Mouse (Mus musculus) thymus, postnatal 25 days (tissue): ENCODE results near the gene Mettl7b.

Experiments used
- DNase-seq: peaks from one replicate; pipeline ENCODE4 v3.0.0; 2022

Mettl7b gene

DNA sequence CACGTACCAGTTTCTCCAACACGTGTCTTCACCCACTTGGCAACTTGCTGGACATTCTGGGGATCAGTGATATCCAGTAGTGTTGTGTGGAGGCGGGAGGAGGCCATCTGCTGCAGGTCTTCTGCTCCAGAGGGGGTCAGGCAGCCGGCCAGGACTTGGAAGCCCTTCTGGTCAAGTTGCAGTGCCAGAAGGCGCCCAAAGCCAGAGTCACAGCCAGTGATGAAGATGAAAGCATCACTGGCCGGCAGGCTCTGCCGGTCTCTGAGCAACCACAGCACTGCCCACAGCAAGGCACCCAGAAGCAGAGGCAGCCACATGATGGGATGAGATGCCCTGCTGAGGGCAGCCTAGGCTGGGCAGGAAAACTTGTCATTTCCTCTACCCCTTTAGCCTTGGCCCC lies 42.5 kb downstream of the Mettl7b start:
- DNase-seq = no peak

DNA sequence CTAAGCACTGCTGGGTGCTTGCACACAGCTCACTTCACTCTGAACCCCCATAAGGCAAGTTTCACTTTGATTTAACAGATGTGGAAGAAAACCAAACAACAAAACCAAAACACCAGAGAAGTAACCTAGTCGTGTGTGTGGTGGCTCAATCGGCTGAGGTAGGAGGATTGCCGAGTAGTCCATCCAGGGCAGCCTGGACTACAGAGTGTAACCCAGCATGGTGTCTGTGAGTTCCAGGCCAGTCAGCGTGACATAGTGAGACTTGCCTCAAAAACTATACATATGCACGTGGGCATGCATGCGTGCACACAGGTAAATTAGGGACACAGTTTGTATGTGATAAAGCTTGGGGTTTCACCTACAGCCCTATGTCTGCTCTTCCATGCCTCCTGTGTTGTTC lies 43.4 kb downstream of the Mettl7b start:
- no peak for DNase-seq

DNA sequence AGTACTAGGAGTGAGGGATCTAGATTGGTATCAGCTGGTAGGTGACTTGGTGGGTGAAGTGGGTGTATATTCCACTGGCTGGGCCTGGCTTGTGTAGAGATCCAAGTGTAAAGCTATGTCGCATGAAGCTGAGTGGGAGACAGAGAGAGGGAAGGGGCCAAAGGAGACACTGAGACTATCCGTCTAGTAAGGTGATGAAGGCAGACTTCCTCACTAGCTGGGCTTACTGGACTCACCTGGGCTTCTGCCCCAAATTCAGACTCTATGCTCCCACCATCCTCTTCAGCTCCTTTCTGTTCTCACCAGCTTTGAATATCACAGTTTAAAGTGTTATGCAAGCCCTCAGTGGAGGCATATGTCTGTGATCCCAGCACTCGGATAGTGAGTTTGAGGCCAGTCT lies 44.1 kb downstream of the Mettl7b start:
- no peak for DNase-seq

DNA sequence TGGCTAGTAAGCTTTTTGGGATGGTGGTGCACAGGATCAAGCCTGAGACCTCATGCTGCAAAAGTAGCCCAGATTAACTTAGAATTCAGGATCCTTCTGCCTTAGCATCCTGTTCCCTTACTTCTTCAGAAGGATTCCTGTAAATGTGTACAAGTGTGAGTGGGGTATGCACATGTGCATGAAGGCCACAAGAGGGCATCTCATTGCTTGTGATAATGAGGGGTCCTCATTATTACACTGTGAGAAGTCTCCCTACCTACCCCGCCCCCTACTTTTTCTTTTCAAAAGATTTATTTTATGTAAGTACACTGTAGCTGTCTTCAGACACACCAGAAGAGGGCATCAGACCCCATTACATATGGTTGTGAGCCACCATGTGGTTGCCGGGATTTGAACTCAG lies 45.2 kb downstream of the Mettl7b start:
- no peak for DNase-seq

DNA sequence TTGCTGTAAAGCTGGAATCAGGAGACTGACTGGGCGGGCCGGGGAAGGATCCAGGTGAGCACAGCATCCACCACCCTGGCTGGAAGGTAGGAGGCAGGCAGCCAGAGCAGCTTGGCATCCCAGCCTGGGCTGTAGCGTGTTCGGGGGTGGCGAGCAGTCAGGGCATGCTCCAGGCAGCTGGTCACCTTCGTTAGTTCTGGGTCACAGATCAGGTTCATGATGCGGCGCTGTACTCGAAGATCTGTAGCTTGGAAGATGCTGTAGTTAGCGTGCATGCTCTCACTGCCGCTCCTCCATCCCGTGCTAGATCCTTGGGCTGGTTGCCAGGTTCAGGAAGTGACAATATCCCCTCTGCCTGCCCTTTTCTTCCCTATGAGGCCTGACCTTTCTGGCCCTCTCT lies 47.1 kb downstream of the Mettl7b start:
- DNase-seq = no peak

DNA sequence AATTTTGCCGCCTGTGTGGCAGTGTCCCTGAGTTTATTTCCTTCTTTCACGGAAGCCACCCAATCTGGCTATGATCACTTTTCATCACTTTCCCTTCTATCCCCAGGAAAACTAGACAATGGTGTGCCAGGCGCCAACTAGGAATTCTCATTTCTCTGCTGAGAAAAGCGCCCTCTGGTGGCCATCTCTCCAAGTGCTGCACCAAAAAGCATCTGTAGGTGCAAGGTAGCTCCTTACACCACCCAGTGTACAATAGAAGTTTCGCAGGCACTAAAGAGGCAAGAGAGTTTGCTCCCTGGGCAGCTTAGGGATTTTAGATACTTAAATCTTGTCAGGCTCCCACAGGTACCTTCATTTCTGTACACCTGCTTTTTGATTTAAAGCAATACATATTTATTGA lies 47.6 kb downstream of the Mettl7b start:
- peak; percentile 83 for DNase-seq

DNA sequence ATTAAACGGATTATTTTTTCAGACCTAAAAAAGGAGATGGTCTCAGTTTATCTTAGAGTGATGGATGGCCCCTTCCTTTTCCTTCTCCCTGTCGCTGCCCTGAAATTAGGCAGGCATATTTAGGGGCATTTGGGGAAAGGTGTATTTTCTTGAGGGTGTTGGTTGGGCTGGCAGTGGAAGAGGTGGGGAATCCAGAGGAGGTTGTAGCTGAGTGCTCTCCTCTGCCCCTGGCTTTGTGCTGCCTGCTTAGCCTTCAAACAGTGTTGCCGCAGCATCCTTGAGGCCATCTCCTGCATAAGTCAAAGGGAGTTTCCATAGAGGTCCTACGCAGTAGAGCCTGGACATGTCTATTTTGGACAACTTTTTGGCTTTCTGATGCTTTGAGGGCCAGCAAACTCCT lies 48.0 kb downstream of the Mettl7b start:
- DNase-seq = no peak

DNA sequence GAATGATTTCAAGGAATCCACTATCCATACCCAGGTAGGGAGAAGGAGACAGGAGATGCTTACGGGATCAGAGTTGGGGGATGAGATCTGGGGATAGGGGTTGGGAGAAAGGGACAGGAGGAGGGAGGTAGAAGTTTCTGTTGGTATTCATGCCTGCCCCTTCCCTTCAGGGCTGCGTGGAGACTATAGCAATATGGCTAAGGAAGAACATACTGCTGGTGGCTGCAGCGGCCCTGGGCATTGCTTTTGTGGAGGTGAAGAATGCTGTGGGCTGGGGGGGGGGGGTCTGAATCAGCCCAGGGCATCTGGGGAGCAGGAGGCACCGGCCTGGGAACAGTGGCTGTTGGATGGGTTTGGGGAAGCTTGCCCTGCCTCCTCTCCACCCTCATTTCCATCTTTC lies 48.5 kb downstream of the Mettl7b start:
- DNase-seq = no peak

DNA sequence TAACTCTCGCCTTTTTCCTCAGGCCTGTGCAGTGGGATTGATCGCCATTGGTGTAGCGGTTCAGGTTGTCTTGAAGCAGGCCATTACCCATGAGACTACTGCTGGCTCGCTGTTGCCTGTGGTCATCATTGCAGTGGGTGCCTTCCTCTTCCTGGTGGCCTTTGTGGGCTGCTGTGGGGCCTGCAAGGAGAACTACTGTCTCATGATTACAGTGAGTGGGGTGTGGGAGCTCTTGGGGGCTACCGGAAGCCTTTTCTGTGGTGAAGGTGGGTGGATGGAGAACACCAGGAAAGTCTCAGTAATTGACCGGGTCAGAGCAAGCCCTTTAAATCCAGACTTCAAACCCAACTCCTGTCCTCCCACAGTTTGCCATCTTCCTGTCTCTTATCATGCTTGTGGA lies 49.4 kb downstream of the Mettl7b start:
- no peak for DNase-seq

DNA sequence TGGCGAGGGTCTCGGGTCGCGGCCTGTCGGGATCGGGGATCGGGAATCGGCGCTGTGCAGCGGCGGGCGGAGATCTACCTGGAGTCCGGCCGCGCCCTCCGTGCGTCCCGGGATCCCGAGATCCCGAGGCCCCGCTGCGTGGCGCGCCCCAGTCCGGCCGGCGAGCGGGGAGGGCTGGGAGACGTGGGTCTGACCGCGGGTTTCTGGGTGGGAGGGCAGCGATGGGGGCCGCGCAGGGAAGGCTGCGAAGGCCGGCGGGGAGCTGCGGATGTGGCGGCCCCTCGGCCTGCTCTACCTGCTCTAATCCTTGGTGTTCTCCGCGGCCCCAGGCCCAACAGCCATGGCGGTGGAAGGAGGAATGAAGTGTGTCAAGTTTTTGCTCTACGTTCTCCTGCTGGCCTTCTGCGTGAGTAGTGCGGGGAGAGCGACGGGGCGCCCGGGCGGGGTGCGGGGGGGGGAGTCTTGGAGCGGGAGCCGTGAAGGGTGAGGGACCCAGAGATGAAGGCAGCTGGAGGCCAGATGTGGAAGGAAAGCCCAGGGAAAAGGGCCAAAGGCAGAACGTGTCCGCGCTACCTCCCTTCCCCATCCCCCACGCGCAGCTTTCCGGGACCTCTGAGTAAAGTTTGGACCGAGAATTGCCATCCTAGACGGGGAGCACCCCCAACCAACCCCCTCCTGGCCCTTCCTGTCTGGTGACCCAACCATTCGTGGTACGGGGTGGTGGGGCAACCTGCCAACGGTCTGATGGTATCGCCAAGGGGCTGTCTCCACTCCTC lies 50.5 kb downstream of the Mettl7b start:
- no peak for DNase-seq

DNA sequence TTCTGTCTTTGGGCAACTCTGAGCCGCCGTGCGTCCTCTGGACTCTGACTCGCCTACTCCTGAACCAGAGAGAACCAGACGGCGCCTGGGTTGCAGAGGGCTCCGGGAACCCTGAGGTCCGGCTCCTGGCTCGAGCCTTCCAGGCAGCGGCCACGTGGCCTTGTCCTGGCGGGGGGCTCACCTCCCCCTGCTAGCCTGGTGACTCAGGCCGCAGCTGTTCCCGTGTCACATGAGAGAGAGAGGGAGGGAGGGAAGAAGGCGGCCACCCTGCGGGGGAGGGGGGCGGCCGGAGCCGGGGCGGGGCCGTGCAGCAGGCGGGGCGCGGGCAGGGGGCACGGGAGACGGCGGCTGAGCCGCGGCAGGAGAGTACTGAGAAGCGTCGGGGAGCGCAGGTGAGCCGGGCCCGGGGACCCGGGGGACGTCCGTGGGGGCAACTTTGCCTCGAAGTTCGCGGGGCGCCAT lies 51.2 kb downstream of the Mettl7b start:
- no peak for DNase-seq

DNA sequence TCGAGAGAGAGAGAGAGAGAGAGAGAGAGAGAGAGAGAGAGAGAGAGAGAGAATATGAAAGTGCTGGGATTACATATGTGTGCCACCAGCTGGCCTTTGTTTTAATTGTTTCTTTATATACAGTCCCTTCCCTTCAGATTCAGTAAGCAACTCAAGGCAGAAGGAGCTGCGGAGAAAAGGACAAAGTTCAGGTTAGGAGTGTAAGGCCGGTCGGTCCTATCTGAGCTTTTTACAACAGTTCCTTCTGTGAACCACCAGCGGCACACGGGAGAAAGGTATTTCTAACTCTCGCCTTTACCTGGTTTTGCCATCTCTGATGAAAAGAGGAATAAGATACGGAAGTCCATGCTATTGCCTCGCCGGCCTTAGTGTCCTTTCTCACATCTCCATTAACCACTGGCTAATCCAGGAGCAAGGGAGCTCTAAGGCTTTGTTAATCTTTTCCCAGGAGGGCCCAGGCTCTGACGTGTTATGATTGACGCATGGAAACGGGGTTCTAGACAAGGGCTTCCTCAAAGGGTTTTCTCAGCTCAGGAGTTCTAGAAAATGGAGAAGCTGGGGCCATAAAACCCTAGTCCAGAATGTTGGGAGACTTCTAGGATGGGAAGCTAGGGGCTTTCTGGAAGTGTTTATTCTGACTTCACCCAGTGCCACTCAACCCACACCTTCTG lies 51.9 kb downstream of the Mettl7b start:
- no peak for DNase-seq
